Mouse (Mus musculus): ENCODE results near the gene Mars. TPM values are rescaled to one million over a fixed set of nuclear protein-coding genes. Genes with fewer than 3 reads are reported as not detected.
A peak's percentile ranks its signal among the peaks of the same experiment; 100 is the strongest.

Gene Mars
- 41.6 and 85.0 TPM in 2 replicates for polyA plus RNA-seq (2011; ENCODE audit: insufficient read depth, insufficient read length, low replicate concordance, missing spikeins)

DNA sequence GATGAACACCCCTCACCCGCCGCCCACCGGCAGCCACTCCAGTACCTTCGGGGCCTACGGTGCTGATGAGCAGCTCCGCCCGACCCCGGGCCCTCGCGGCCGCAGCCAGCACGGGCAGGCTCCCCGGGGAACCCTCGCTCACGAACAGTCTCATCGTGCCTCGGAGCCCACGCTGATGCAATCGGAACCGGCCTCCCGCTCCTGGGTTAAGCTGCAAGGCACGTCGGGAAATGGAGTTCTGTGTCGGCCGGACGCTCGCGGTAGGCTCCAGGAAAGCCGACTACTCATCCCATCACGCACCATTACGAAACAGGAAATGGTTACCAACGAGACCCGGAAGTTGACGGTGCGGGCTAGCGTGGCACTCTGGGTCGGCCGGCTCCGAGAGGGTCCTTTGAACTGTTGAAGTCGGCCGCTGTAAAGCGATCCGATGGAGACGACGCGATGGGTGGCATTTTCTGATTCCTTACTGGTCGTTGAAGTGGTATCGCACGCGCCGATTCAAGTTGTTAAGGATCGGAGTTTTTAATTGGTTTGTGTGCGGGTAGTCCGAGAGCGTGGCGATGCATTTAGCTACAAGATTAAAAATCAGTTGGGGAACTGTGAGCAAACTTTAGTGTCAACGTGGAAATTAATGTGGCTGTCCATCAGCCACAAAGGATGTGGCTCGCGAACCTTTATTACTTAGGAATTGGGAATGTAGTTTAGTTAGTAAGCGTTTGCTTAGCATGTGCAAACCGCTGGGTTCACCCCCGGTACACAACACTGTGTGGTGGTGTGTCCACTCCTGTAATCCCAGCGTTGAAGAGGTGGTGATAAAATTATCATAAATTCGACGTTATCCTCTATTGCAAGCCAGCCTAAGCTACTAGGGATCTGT, at the start of gene Mars:
Mars (minus strand) TSS at position 311 of the 880 bp plus-strand sequence.
- H3K4me3 ChIP-seq (replicated peaks; ENCODE audit: control insufficient read depth, low read depth, low read length) = peak within 1 kb of the TSS; percentile 84
- H3K4me1 ChIP-seq (ENCODE audit: control insufficient read depth, insufficient read depth, low read length) = no peaks in the 10 kb centered on the region; the same call in 1 of the 2 replicates
- H3K27ac ChIP-seq (ENCODE audit: control insufficient read depth, insufficient read depth, low read depth, low read length, poor library complexity) = peak within 1 kb of the TSS; percentile 80
- under 1% methylated on average over 65 of the region's 65 CpGs for WGBS
- peak; percentile 85; the same call in 1 of the 2 replicates for TF ChIP-seq POLR2A (IDR thresholded peaks at IDR 0.05; ENCODE audit: borderline replicate concordance, control insufficient read depth, low read depth, low read length)
- TF ChIP-seq CTCF (IDR thresholded peaks at IDR 0.05; ENCODE audit: control insufficient read depth, insufficient read depth, low read length) = no peak

DNA sequence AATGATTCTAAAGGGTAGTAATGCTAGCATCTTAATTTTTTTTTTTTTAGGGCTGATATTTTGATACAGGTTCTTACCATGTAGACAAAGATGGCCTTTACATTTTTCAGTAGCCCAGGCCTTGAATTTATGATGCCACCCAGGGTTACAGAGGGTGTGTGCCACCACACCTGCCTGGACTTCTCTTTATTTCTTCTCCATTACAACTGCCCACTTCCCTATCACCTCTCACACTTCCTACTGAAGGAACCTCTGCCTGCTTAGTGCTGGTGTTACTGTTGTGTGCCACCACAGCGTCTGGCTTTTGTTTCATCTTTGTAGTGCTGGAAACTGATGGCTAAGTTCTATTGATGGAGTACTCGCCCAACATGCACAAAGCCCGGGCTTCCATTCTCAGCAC, 49.1 kb upstream of the Mars start:
- no peak for TF ChIP-seq CTCF (IDR thresholded peaks at IDR 0.05; ENCODE audit: control insufficient read depth, insufficient read depth, low read length)
- TF ChIP-seq POLR2A (IDR thresholded peaks at IDR 0.05; ENCODE audit: borderline replicate concordance, control insufficient read depth, low read depth, low read length) = no peak
- WGBS = 41% methylated on average over 3 of the region's 3 CpGs
- Histone ChIP-seq H3K4me1 (ENCODE audit: control insufficient read depth, insufficient read depth, low read length) (no peaks in the 10 kb centered on the region), H3K4me3 (replicated peaks; ENCODE audit: control insufficient read depth, low read depth, low read length) (no peak overlapping the region), H3K27ac (ENCODE audit: control insufficient read depth, insufficient read depth, low read depth, low read length, poor library complexity) (no peak overlapping the region)

DNA sequence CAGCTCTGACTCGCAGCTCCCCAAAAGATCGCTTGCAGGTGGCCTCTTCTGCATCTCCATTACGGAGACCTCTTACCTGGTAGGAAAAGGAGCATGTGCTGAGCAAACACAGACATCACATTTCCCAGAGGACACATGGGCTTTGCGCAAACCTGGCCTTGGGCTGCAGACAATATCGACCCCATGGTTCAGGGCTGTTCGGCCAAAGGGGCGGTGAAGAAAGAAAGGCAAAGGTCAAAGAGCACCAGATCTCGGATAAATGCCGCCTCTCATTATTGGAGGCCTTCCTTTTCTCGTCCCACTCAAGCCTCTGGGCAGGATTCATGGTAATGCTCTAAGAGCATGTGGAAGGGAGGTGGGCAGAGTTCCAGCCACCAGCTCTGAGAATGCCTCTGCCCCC, 43.8 kb upstream of the Mars start:
- WGBS = 79% methylated on average over 10 of the region's 10 CpGs
- H3K27ac ChIP-seq (ENCODE audit: control insufficient read depth, insufficient read depth, low read depth, low read length, poor library complexity) = no peak overlapping the region
- H3K4me3 ChIP-seq (replicated peaks; ENCODE audit: control insufficient read depth, low read depth, low read length) = no peak overlapping the region
- TF ChIP-seq CTCF (IDR thresholded peaks at IDR 0.05; ENCODE audit: control insufficient read depth, insufficient read depth, low read length) (no peak), POLR2A (IDR thresholded peaks at IDR 0.05; ENCODE audit: borderline replicate concordance, control insufficient read depth, low read depth, low read length) (no peak)
- no peaks in the 10 kb centered on the region for H3K4me1 ChIP-seq (ENCODE audit: control insufficient read depth, insufficient read depth, low read length)

DNA sequence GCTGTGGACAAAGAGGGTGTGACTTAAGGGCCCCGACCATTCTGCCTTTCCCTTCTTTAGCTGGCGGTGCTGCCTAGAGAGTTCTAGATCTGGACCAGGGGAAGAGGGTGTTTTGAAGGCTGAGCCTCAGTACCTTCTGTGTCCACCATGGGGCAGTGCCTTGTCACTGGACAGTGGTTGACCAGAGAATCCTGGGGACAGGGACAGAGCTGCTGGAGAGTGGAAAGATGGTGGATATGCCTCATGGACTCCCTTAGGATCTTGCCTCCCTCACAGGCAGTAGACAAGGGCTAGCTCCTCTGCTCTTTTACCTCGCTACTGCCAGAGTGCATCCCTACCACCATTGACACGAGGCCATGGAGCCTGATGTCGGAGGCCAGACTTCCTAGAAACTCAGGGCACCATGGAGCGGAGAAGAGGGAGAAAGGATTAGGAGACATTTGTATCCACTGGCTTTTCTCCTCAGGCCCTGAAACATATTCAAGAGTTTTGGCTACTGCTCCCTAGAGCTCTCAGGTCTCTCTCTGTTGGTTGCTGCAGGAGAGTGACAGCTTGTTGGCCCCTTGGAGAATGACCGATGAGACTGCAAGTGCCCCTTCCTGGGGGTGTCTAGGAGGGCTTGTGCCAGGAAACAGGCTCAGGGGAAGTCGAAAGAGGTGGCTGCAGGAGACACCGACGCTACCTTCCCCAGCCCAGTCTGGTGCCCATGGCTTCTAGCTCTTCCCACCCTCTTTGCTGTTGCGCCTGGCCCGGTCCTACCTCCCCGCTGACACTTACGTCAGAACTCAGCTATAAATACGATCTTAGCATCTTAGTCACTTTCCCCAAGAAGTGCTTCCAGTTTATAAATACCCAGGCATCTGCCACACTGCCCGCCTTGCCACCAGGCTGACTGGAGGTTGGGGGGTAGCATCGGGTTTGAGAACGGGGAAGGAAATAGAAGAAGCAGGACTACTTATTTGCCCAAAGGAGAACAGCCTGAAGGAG, 42.6 kb upstream of the Mars start, which contains the start of gene Inhbe:
Inhbe (minus strand) TSS at position 503 of the 987 bp plus-strand sequence.
- WGBS = 27% methylated on average over 18 of the region's 18 CpGs
- Histone ChIP-seq H3K4me1 (ENCODE audit: control insufficient read depth, insufficient read depth, low read length) (no peaks in the 10 kb centered on the region), H3K27ac (ENCODE audit: control insufficient read depth, insufficient read depth, low read depth, low read length, poor library complexity) (no peak within 1 kb of the TSS), H3K4me3 (replicated peaks; ENCODE audit: control insufficient read depth, low read depth, low read length) (no peak within 1 kb of the TSS)
- TF ChIP-seq POLR2A (IDR thresholded peaks at IDR 0.05; ENCODE audit: borderline replicate concordance, control insufficient read depth, low read depth, low read length) (no peak), CTCF (IDR thresholded peaks at IDR 0.05; ENCODE audit: control insufficient read depth, insufficient read depth, low read length) (no peak)

DNA sequence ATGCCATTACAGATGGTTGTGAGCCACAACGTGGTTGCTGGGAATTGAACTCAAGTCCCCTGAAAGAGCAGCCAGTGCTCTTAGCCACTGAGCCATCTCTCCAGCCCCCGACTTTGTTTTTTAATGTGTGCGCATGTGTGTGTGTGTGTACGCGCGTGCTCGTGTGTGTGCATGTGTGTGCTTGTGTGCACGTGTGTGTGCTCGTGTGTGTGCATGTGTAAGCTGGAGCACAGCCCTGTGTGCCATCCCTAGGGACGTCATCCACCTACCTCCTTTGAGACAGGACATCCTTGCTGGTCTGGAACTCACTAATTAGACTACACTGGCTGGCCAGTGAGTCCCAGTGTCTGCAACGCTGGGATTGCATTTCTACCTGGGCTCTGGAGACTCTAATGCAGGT, 41.2 kb upstream of the Mars start:
- 84% methylated on average over 11 of the region's 11 CpGs for WGBS
- no peak overlapping the region for H3K27ac ChIP-seq (ENCODE audit: control insufficient read depth, insufficient read depth, low read depth, low read length, poor library complexity)
- no peak overlapping the region for H3K4me3 ChIP-seq (replicated peaks; ENCODE audit: control insufficient read depth, low read depth, low read length)
- H3K4me1 ChIP-seq (ENCODE audit: control insufficient read depth, insufficient read depth, low read length) = no peaks in the 10 kb centered on the region
- TF ChIP-seq CTCF (IDR thresholded peaks at IDR 0.05; ENCODE audit: control insufficient read depth, insufficient read depth, low read length) = no peak
- TF ChIP-seq POLR2A (IDR thresholded peaks at IDR 0.05; ENCODE audit: borderline replicate concordance, control insufficient read depth, low read depth, low read length) = no peak

GRCm38 (mm10) chr10:127352187-127352586, 40.6 kb upstream of the Mars start:
- TF ChIP-seq CTCF (IDR thresholded peaks at IDR 0.05; ENCODE audit: control insufficient read depth, insufficient read depth, low read length) (no peak), POLR2A (IDR thresholded peaks at IDR 0.05; ENCODE audit: borderline replicate concordance, control insufficient read depth, low read depth, low read length) (no peak)
- WGBS = 79% methylated on average over 9 of the region's 9 CpGs
- no peak overlapping the region for H3K4me3 ChIP-seq (replicated peaks; ENCODE audit: control insufficient read depth, low read depth, low read length)
- H3K4me1 ChIP-seq (ENCODE audit: control insufficient read depth, insufficient read depth, low read length) = no peaks in the 10 kb centered on the region
- no peak overlapping the region for H3K27ac ChIP-seq (ENCODE audit: control insufficient read depth, insufficient read depth, low read depth, low read length, poor library complexity)

DNA sequence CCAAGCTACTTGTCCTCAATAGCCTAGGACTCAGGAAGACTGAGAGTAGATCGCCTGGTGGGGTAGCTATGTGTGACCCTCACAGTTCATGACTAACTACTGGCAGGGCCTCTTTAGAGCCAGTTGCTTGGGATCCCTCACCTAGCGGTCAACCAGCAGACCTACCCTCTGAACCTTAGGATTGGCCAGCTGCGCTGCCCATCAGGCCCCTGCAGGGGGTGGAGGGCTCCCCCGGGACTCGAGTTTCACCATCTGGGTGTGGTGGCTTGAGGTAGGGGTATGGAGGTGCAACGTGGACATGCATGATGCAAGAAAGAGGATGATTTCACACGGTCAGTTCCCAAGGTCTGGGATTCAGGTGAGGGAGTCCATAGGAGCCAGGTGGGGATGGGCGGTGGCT, 40.1 kb upstream of the Mars start:
- Histone ChIP-seq H3K27ac (ENCODE audit: control insufficient read depth, insufficient read depth, low read depth, low read length, poor library complexity) (no peak overlapping the region), H3K4me1 (ENCODE audit: control insufficient read depth, insufficient read depth, low read length) (no peaks in the 10 kb centered on the region), H3K4me3 (replicated peaks; ENCODE audit: control insufficient read depth, low read depth, low read length) (no peak overlapping the region)
- TF ChIP-seq CTCF (IDR thresholded peaks at IDR 0.05; ENCODE audit: control insufficient read depth, insufficient read depth, low read length) = no peak
- no peak for TF ChIP-seq POLR2A (IDR thresholded peaks at IDR 0.05; ENCODE audit: borderline replicate concordance, control insufficient read depth, low read depth, low read length)
- WGBS = 77% methylated on average over 8 of the region's 8 CpGs

DNA sequence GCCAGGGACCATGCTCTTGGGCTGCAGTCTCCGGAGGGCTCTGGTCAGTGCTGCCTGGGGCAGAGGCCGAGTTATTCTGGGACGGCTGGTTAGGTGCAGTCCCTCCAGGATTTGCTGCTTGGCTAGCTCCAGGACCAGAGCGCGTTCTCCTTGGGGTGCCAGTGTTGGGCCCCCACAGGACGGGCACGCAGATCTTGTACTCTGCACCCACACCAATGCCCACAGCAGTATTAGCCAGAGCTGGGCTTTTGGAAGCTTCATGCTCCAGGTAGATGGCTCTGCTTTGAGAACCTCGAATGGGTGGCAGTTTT, 39.7 kb upstream of the Mars start:
- H3K4me1 ChIP-seq (ENCODE audit: control insufficient read depth, insufficient read depth, low read length) = no peaks in the 10 kb centered on the region
- H3K27ac ChIP-seq (ENCODE audit: control insufficient read depth, insufficient read depth, low read depth, low read length, poor library complexity) = no peak overlapping the region
- TF ChIP-seq POLR2A (IDR thresholded peaks at IDR 0.05; ENCODE audit: borderline replicate concordance, control insufficient read depth, low read depth, low read length) = no peak
- TF ChIP-seq CTCF (IDR thresholded peaks at IDR 0.05; ENCODE audit: control insufficient read depth, insufficient read depth, low read length) = no peak
- WGBS = 79% methylated on average over 8 of the region's 8 CpGs
- no peak overlapping the region for H3K4me3 ChIP-seq (replicated peaks; ENCODE audit: control insufficient read depth, low read depth, low read length)
